Mouse (Mus musculus) right cerebral cortex, postnatal 36 days (tissue): Measurements from ENCODE around the gene Asf1a.
A peak's percentile ranks its signal among the peaks of the same experiment; 100 is the strongest.
"Not testable (repeated sequence)": the region's sequence is repeated elsewhere in the genome, so short reads cannot be mapped to it uniquely, and the experiment has no call there.

Experiments
- DNase-seq, 2 experiments: peaks; one replicate each; pipeline ENCODE4 v3.0.0; 2022; ENCODE audit warnings: low spot score in 2 of 2, mixed read lengths in 1 of 2

The Asf1a gene

DNA sequence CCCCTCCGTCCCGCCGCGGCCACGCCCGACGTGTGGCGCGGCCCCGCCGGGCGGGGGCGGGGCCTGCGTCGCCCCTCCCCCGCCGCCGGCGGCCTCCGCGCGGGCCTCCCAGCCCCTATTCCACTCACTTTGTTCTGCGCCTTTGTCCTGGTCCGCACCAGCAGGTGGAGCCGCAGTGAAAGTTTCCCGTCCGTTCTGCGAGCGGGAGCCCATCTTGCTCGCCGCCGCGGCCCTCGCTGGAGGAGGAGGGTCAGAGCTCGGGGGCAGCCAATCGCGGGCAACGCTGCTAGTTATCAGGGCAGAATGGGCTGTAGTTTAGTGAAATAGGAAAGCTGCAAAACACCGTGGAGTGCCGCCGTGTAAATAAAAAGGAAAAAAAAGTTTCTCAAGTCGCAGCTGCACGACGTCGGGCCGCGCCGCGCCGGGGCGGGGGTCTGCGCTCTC lies at the start of gene Asf1a:
Gene Asf1a (plus strand): TSS at position 81 of the 444 bp plus-strand sequence.
- DNase-seq = peak; percentile 94 to 95

DNA sequence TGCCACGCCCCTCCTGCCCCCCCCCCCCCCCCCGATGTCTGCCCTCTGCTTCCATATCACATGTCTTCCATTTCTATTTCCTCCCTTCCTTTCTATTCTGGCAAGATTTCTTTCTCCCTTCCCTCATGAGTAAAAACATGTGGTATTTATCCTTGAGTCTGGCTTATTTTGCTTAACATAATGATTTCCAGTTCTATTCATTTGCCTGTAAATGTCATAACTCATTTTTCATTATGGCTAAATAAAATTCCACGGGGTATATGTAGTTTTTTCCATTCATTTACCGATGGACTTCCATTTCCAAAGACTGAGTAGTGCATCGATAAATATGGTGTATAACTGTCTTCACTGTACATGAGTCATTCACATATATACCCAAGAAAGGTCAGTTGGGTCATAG lies 34.6 kb upstream of the Asf1a start:
- no peak for DNase-seq

DNA sequence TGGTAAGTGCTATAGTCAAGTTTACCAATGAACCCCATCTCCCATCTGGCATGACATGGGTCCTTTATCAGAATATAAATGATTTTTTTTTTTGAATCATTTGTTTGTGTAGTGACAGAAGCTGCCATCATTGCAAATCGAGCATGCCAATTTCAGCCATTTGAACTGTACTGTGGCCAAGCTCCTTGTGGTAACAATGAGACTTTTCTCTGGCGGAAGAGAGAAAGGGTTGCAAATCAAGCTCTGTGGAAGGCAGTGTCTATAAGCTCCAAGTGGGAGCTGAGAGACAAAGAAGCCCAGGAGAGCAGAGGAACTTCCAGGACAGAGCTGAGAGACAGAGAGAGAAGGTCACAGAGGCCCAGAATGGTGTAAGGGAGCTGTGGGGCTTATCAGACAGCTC lies 31.0 kb upstream of the Asf1a start:
- no peak for DNase-seq

DNA sequence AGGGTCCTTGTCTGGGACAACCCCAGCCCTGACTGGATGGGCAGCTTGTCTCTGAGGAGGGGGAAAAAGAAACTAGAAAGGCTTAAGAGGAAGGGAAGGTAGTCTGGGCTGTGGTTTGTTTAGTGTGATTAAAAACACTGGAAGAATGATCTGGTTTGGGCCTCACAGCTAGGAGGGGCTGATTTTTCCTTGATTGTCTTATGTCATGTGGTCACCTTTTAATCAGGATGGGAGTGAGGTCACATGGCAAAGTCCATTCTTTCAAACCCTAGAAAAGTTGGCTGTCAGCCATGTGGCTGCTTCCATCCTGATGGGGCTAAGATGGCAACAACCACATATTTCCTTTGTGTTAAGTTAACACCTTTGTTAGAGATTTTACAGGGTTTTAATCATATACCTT lies 28.0 kb upstream of the Asf1a start:
- no peak for DNase-seq

DNA sequence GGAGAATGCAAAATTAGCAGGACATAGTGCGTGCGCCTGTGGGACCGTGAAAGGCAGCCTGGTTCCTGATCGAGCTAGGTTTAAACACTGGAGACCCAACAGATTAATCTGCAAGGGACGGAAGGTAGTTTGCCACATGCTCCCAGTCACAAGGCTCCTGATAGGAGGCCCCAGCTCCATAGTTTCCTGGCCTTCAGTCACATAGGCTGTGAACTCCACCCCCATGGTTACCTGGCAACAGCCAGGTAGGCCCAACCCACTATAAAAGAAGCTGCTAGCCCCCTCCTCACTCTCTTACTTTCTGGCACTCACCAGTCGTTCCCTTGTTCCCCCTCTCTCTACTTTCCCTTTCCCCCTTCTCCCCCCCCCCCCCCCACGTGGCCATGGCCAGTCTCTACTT lies 16.4 kb upstream of the Asf1a start:
- DNase-seq = no peak

DNA sequence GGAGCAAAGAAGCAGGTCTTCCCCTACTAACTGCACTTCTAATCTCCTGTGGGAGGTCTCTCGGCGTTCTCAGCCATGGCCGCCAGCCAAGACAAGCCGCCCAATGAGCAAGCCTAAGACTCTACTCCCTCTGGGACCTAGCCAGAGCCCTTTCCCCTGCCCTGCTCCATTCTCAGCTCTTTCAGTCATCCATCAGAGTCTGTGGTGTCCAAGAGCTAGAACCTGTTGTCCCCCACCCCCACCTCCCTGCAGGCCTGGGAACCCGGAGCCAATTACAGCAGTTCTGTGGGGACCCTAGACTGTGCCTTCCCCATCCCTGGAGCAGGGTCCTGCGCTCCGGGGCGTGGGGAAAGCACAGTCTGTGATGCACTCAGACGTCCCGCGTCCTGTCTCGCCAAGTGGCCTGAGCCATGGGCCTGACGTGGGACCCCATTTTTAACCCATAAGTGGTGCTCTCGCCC lies 15.9 kb upstream of the Asf1a start:
- DNase-seq = peak in 1 of 2 experiments; percentile 8

DNA sequence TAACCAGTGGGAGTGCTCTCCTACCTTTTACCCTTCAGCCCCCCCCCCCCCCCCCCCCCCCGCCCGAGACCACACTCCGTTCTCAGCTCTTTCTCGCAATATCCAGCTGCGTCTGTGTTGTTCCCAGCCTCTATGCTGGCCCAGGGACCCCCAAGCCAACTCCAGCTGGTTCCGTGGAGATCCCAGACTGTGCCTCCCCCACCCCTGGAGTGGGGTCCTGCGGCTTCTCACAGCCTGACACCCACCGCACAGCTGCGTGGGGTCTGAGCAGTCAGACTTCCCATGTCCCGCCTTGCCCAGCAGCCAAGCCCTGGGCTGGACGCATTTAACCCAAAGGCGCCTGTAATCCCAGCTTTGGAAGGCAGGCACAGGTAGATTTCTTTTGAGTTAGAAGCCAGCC lies 15.5 kb upstream of the Asf1a start:
- DNase-seq = no peak

DNA sequence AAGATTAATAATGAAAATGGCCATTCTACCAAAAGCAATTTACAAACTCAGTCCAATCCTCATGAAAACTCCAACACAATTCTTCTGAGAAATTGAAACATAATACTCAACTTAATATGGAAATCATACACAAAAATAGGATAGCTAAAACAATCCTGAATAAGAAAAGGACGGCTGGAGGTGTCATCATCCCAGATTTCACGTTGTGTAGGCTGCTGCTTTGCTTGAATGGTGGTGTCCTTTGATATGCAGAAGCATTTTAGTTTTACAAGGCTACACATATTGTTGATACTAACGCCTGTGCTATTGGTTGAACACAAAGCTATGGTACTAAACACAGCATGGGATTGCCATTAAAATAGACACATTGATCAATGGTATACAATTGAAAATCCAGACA lies 10.8 kb upstream of the Asf1a start:
- no peak for DNase-seq

DNA sequence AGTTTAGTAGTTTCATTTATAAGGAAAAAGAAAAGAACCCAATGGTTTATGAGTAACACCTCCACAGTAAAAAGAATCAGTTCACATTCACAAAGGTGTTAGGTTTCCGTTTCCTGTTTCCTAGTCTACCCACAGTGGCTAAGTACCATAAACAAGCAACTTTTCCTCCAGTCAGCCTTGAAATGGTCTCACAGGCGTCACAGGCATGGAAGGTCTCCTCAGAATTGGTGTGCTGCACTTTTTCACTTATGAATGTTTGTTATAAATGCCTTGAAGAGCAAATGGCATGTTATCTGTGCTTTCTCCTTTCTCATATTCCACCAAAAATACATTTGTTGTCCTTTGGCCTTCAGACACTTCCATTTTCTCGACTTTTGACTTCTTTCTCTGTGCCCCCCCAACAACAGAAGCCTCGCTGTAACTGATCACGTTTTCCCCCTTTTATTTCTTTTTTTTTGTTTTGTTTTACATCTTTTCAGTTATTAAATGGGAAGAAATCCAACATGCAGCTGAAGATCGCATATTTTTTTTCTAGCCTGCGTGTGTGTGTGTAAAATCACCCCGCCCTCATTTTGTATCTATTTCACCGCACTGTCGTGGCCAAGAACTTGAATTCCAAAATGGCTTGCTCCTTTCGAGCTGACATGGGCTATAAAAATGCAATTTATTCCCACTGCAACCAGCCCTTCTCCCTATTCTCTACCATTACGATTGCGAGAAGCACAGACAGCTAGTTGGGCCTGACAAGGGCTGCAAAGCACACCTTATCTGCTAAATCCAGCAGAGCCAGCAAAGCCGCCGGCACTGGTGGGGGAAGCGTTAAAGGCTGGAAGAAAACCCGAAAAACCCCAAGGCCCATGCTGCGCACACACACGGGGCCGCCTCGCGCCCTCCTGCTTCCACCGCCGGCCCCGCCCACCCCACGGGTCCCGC lies 547 bp upstream of the Asf1a start:
- no peak for DNase-seq

DNA sequence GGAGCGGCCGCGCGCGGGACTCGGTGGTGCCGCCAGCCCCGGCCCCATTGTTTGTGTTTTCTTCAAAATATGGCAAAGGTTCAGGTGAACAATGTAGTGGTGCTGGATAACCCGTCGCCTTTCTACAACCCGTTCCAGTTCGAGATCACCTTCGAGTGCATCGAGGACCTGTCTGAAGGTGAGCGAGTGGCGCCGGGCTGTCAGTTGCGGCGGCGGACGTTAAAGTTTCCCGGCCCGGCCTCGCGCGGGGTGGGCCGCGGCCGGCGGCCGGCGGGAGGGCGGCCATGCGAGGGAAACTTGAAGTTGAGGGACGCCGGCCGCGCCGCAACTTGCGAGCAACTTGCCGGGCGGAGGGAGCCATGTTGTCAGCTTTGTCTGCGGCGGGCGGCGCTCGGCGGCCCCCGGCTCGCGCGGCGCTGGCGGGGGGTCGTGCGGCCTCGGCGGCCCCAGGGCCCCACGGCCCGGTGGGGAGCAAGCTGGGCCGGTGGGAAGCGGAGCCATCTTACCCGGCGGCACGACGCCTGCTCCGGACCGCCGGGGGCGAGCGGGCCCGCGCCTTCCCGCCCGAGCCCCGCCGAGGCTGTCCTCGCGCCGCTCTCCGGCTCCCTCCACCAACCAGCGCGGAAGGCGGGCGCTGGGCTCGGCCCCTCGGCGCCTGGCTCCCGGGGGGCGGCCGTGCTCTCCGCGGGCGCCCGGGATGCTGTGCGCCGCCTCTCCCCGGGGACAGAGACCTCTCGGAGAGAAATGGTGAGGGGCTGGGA lies 744 bp downstream of the Asf1a start:
- peak in 1 of 2 experiments; percentile 22 for DNase-seq

DNA sequence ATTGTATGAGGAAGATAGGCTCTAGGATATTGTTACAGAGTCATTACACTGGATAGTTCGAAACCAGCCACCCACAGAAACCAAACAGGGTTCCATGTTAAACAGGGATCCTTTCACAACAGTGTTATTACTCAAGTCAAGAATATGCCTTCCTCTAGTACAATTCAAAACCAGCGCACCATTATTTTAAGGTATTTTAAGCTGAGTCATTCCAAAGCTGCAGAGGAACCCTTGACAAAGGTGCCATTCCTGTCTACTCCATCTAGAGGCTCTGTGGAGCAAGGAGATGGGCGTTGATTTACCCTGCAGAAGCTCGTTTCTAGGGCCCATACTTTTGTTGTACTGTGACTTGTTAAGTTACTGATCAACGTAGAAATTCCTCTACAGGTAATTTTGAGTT lies 2.3 kb downstream of the Asf1a start:
- no peak for DNase-seq

DNA sequence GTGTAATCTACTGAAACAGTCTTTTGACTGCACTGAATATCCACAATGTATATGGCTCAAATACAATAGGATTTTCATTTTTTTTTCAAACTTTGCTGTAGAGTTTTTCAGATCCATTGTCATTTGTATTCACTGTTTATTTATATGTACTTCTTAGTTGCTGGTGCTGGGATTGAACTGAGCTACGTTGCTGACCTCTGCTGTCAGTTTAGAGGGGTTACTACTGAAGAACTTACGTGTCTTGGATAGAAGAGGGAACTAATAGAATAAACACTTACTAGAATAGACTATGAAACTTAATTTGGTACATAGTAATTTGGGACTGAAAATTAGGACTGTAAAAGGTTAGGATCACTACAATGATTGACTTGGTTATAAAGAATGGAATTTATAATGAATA lies 8.8 kb downstream of the Asf1a start:
- no peak for DNase-seq

DNA sequence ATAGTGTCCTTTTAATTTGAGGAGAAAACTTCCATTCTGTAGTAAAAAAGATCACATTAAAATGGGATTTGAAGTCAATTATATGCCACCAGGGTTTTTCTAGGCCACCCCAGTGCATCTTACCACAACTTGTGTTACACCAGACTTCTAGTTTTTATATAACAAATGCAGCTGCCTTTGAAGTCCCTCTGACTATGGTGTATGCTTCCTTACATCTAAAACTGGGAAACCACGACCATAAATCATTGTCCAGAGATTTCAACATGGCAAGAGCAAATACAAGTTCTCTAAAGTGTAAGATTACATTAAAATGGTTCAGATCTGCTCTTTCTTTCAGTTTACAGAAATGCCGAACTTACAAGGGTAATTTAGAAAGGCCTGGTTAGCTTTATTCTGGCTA lies 11.7 kb downstream of the Asf1a start:
- no peak for DNase-seq

DNA sequence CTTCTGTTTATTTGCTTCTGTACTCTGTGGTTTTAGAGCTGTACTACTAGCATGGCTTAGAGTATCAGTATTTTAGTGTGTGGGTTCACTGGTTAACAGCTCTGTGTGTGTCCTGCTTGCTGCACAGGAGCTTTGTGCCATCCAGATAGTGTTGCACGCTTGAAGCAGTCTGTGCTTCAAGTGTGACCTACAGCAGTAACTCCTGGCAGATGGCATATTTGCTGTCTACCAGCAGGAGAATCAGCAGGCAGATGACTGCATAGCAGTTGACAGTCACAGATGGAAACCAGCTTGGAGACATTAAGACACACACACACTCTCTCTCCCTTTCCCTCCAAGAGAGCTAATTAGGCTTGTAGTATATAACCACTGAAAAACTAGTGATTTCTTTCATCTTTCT lies 15.6 kb downstream of the Asf1a start:
- DNase-seq = no peak

DNA sequence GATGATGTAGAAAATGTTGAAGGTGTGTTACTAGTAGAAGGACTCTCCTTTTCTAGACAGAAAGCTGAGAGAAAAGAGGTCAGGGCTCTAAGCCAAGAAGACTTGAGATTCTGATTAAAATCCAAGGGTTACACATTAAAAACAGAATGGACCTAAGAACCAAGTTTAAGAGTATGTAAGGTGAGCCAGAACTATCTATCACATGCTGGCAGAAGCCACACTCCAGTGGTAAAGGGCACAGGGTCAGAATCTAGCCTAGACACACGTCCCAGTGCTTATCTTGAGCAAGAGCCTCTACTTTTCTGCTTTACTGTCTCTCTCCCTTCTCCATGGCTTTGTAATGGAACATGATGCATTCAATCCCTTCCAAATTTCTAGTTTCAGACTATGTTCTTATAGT lies 17.4 kb downstream of the Asf1a start:
- DNase-seq = no peak

DNA sequence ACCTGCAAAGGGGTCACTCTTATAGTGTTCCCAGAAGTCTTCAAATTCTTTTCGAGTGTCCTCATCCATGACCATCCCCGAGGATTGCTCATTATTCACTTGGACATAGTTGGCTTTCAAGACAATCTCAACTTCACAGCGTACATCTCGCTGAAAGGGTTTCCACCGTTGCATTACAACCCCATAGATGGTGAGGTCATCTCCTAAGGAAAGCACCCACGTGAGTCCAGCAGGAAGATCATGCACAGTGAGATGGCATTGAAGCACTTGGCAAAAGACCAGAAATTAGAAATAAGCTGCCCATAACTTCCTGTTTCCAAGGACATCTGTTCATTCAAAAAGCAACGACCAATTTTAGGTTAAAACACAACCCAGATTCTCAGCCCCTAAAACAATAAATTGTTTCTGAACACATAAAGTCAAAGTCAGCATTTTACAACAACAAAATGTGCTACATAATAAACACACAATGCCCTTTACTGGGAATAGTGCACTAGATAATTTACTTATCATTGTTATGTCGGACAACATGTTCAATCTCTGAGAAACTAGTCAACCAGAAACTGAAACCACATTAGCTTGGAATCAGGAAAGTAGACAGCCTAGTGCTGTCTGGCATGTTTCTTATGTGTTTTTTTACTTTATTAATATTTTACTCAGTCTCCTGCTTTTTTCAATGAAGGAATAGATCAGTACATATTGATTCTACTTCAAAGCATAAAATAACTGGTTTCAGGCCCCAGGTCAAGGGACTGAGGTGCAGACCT lies 19.5 kb downstream of the Asf1a start:
- DNase-seq = no peak

DNA sequence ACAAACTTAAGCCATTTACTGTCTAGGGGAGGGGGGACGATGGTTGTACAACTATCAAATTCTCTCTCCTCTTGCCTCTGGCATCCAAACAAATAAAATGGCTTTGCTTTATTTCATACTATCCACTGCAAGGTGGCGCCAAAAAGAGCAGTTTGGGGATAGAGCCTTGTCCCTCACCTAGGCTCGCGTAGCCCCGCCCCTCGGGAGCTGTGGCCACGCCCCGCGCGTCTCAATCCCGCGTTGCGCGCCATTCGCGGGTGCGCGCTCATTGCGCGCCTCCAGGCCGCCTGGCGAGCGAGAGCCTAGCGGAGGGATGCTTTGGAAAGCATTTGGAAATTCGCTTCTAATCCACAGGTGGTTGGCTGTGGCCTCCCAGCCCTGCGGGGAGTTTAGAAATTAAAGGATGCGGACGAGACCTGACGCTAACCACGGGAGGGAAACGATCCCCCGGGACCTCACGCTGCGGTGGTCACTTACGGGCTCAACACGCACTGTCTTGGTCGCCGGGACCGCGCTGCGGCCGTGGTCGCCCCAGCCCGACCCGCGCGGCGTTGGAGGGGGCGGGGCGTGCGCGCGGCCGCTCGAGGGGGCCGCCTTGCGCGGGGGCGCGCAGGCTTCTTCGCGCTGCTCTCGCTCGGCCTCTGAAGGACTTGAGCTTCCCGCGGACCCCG lies 32.8 kb downstream of the Asf1a start:
- DNase-seq = peak; percentile 80 to 84

DNA sequence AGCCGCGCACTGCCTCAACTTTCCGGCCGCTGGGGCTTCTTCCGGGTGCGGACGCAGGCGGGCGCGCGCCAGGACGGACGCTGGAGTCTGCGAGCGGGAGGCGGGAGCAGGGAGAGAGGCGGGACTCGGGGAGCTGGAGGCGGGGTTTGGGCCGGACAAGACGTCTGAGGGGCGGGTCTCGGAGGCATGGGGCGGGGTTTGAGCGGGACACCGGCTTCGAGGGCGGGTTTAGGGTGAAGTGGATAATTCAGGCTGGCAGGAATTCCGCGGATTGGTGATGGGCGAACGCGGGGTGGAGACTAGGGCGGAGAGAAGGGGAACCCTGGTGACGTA lies 33.3 kb downstream of the Asf1a start:
- peak; percentile 94 to 96 for DNase-seq

DNA sequence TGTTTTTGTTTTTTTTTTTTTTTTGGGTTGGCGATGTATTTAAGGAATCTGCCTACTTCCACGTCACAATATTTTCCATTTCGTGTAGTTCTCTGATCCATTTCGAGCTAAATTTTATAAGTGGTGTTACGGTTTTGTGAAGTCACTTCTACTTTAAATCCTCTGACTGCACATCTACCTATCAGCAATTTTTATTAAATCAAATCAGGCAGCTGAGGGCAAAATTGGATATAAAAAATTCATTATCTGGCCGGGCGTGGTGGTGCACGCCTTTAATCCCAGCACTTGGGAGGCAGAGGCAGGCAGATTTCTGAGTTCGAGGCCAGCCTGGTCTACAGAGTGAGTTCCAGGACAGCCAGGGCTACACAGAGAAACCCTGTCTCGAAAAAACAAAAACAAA lies 33.8 kb downstream of the Asf1a start, which contains the start of gene Mcm9:
Gene Mcm9 (minus strand): TSS at position 101 of the 400 bp plus-strand sequence.
- not testable (repeated sequence) for DNase-seq

DNA sequence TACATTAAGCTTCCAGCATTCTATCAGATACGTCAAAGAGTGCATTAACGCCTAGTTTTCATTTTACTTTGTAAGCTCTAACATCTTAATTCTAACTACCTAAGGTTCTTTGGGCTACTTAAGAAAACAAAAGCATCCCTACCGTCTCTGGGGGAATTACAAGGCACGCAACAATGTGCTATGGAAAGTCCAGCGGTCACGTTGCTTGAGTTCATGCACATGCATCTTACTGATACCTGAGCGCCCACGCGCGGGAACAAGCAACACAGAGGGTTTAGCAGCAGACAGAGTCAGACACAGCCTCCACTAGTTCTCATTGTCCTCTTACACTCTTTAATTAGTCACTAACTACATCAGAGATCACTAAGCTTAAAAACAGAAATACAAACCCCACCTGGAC lies 37.6 kb downstream of the Asf1a start:
- no peak for DNase-seq

DNA sequence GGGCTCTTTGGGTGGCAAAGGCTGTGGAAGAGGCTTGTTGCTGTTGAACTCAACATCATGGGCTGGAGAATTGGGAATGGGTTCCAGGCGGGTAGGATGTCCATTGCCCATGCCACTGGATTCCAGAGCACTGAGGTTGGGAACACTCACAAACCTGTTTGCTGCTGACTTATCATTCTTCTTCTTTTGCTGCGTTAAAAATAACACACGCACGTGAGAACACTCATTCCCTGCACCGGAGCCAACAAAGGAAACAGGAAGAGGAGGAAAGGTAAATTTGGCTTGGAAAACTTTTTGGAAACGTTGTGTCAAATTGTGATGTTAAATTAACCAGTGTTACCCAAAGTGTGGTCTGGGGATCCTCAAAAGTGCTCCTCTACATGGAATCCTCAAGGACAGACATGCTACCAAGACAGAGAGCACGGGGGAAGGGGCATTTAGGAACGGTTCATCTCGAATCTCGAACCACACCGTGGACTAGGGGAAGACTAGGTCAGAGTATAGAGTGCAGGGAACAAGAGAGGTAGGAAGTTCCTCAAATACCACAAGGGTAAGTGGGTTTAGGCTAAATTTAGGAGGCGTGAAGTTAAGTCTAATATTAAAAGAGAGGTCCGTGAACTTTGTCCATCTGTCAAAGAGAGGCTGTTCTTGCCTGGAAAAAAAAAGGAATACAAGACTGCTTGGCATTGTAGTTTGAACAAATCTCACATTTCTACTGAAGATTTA lies 38.9 kb downstream of the Asf1a start:
- DNase-seq = no peak
